Comparison of ENCODE assay signal across 27 mouse cellular contexts in the genomic region with DNA sequence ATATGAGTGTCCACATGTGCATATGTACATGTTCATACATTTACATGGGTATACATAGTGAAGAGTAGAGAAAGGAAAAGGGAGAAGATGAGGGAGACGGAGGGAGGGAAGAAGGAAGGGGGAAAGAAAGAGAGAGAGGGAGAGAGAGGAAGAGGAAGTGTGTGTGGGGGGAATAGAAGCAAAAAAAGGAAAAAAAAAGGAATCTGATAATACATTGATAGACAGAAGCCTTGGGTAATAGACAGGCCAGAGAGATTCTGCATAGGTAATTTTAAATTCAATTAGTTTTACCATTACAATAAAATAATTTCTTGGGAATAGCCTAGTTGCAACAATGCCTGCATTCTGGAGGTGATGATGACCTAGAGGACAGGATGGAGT.
DNase-seq lines count a peak whose midpoint lies in the region; ATAC-seq and TF ChIP-seq lines count a peak whose summit lies in the region.
"Had no signal": no experiment of that assay in that cellular context is flagged by ENCODE, and none has a peak within 500 bp of the region (broad histone marks: within the 10 kb centered on the region; RNA-seq: fewer than 3 reads in every experiment).

No protein-coding gene starts in this region.

- H3K4me3 ChIP-seq in heart, embryonic 11.5 days (ENCODE audit: low read depth, low read length) = no peak overlapping the region
- no peak overlapping the region for H3K4me3 ChIP-seq in hindbrain, embryonic 12.5 days
- no peak overlapping the region for H3K4me3 ChIP-seq in hindbrain, embryonic 13.5 days
- H3K4me3 ChIP-seq in MEL (ENCODE audit: control insufficient read depth in 1 of 2, insufficient read depth in 1 of 2, low read depth in 2 of 2, low read length in 2 of 2) = peak overlapping the region in 1 of 2 experiments; percentile 10; a peak in 1 of 4 replicates
- H3K4me3 ChIP-seq in embryonic facial prominence, embryonic 10.5 days = no peak overlapping the region
- H3K4me3 ChIP-seq: erythroblast, embryonic 14.5 days; intestine, embryonic 15.5 days; limb, embryonic 13.5 days; lung, embryonic 15.5 days; megakaryocyte, embryonic 14.5 days had no signal

- DNase-seq in heart, postnatal 4 days = no peak
- DNase-seq in MEL (ENCODE audit: low read depth, low spot score) = no peak
- no peak for DNase-seq in embryonic facial prominence, embryonic 10.5 days (ENCODE audit: low spot score)
- DNase-seq in lung, postnatal 14 days = no peak
- DNase-seq: adrenal gland, adult 2 months; adrenal gland, postnatal 36 days; B cell, adult 2 months; cerebellum, adult 18-20 months; gastrocnemius, postnatal 14 days; kidney, adult 8-10 months; kidney, postnatal 4 days; lung, postnatal 4 days; right cerebral cortex, adult 18-20 months; thymus, adult 18-20 months; thymus, postnatal 25 days had no signal

- H3K4me1 ChIP-seq in heart, embryonic 11.5 days (ENCODE audit: control insufficient read depth, insufficient read depth, low read length) = peaks cover 5% of the 10 kb centered on the region; the same call in 1 of the 2 replicates
- no peaks in the 10 kb centered on the region for H3K4me1 ChIP-seq in hindbrain, embryonic 12.5 days
- H3K4me1 ChIP-seq in hindbrain, embryonic 13.5 days (replicated peaks) = no peaks in the 10 kb centered on the region
- peaks cover 4 to 15% of the 10 kb centered on the region in 2 experiments for H3K4me1 ChIP-seq in MEL (ENCODE audit: control insufficient read depth in 1 of 2, insufficient read depth in 2 of 2, low read length in 2 of 2)
- peaks cover 12% of the 10 kb centered on the region; the same call in 1 of the 2 replicates for H3K4me1 ChIP-seq in embryonic facial prominence, embryonic 10.5 days
- H3K4me1 ChIP-seq: intestine, embryonic 15.5 days; limb, embryonic 13.5 days; lung, embryonic 15.5 days; megakaryocyte, embryonic 14.5 days had no signal

- WGBS in heart, embryonic 11.5 days (ENCODE audit: insufficient replicate concordance) = 67% methylated on average over 1 of the region's 1 CpGs
- WGBS in hindbrain, embryonic 12.5 days = 64% methylated on average over 1 of the region's 1 CpGs
- 54% methylated on average over 1 of the region's 1 CpGs for WGBS in hindbrain, embryonic 13.5 days
- WGBS in embryonic facial prominence, embryonic 10.5 days = 87% methylated on average over 1 of the region's 1 CpGs

- no peak overlapping the region for H3K9ac ChIP-seq in heart, embryonic 11.5 days (ENCODE audit: low read depth, low read length)
- H3K9ac ChIP-seq in hindbrain, embryonic 12.5 days = no peak overlapping the region
- no peak overlapping the region for H3K9ac ChIP-seq in hindbrain, embryonic 13.5 days
- H3K9ac ChIP-seq in MEL (ENCODE audit: control insufficient read depth, low read depth, low read length, poor library complexity, severe bottlenecking) = no peak overlapping the region
- H3K9ac ChIP-seq: intestine, embryonic 15.5 days; limb, embryonic 13.5 days; lung, embryonic 15.5 days had no signal

- 0 out of 2 replicates have a peak overlapping the region, but pooled peaks have one; percentile 35 for H3K27ac ChIP-seq in heart, embryonic 11.5 days (ENCODE audit: low read depth, low read length)
- H3K27ac ChIP-seq in hindbrain, embryonic 12.5 days = 0 out of 2 replicates have a peak overlapping the region, but pooled peaks have one; percentile 26
- H3K27ac ChIP-seq in hindbrain, embryonic 13.5 days = no peak overlapping the region
- peak overlapping the region; percentile 45 for H3K27ac ChIP-seq in MEL (ENCODE audit: control insufficient read depth, low read depth, low read length)
- H3K27ac ChIP-seq in embryonic facial prominence, embryonic 10.5 days (replicated peaks) = 0 out of 2 replicates have a peak overlapping the region, but pooled peaks have one; percentile 24
- H3K27ac ChIP-seq: intestine, embryonic 15.5 days; kidney, postnatal 0 days; limb, embryonic 13.5 days; lung, embryonic 15.5 days; stomach, postnatal 0 days had no signal

- no peak; a peak in 2 of 4 replicates for TF ChIP-seq EP300 in MEL (IDR thresholded peaks at IDR 0.05; ENCODE audit: low read depth in 1 of 2, low read length in 2 of 2)

- H3K27me3 ChIP-seq in heart, embryonic 11.5 days (ENCODE audit: control insufficient read depth, insufficient read depth, low read length) = no peaks in the 10 kb centered on the region
- no peaks in the 10 kb centered on the region for H3K27me3 ChIP-seq in hindbrain, embryonic 12.5 days
- no peaks in the 10 kb centered on the region for H3K27me3 ChIP-seq in hindbrain, embryonic 13.5 days
- H3K27me3 ChIP-seq in MEL (ENCODE audit: control insufficient read depth in 1 of 2, insufficient read depth in 2 of 2, low read length in 2 of 2) = no peaks in the 10 kb centered on the region
- H3K27me3 ChIP-seq in embryonic facial prominence, embryonic 10.5 days (replicated peaks; ENCODE audit: low read depth, poor library complexity, severe bottlenecking) = no peaks in the 10 kb centered on the region
- H3K27me3 ChIP-seq: intestine, embryonic 15.5 days; limb, embryonic 13.5 days; lung, embryonic 15.5 days; megakaryocyte, embryonic 14.5 days had no signal

- no peak for TF ChIP-seq POLR2A in MEL (IDR thresholded peaks at IDR 0.05; ENCODE audit: control insufficient read depth in 1 of 2, insufficient read depth in 1 of 2, low read depth in 1 of 2, low read length in 2 of 2, poor library complexity in 1 of 2)

- no peaks in the 10 kb centered on the region for H3K36me3 ChIP-seq in heart, embryonic 11.5 days (ENCODE audit: control insufficient read depth, insufficient read depth, low read length)
- no peaks in the 10 kb centered on the region for H3K36me3 ChIP-seq in hindbrain, embryonic 12.5 days
- no peaks in the 10 kb centered on the region for H3K36me3 ChIP-seq in hindbrain, embryonic 13.5 days
- peaks cover 0 to 16% of the 10 kb centered on the region in 2 experiments; a peak in 2 of 4 replicates for H3K36me3 ChIP-seq in MEL (ENCODE audit: control insufficient read depth in 1 of 2, insufficient read depth in 2 of 2, low read length in 2 of 2)
- H3K36me3 ChIP-seq in embryonic facial prominence, embryonic 10.5 days (replicated peaks) = no peaks in the 10 kb centered on the region
- H3K36me3 ChIP-seq: intestine, embryonic 15.5 days; limb, embryonic 13.5 days; lung, embryonic 15.5 days had no signal

- TF ChIP-seq CTCF in MEL (IDR thresholded peaks at IDR 0.05 in 2 of 3, conservative IDR thresholded peaks at IDR 0.05 in 1 of 3; ENCODE audit: control insufficient read depth in 1 of 3, insufficient read depth in 1 of 3, low read depth in 2 of 3, low read length in 3 of 3, poor library complexity in 1 of 3, severe bottlenecking in 1 of 3) = no peak

- no peaks in the 10 kb centered on the region for H3K9me3 ChIP-seq in heart, embryonic 11.5 days (replicated peaks; ENCODE audit: control insufficient read depth, low read length)
- H3K9me3 ChIP-seq in hindbrain, embryonic 12.5 days (replicated peaks) = no peaks in the 10 kb centered on the region
- no peaks in the 10 kb centered on the region for H3K9me3 ChIP-seq in hindbrain, embryonic 13.5 days
- no peaks in the 10 kb centered on the region for H3K9me3 ChIP-seq in MEL (replicated peaks; ENCODE audit: insufficient read depth, low read length)
- no peaks in the 10 kb centered on the region for H3K9me3 ChIP-seq in embryonic facial prominence, embryonic 10.5 days
- H3K9me3 ChIP-seq: intestine, embryonic 15.5 days; limb, embryonic 13.5 days; lung, embryonic 15.5 days; megakaryocyte, embryonic 14.5 days had no signal

- H3K4me2 ChIP-seq in heart, embryonic 11.5 days = no peak overlapping the region
- H3K4me2 ChIP-seq in hindbrain, embryonic 12.5 days (replicated peaks) = no peak overlapping the region
- H3K4me2 ChIP-seq in hindbrain, embryonic 13.5 days = no peak overlapping the region
- H3K4me2 ChIP-seq: intestine, embryonic 15.5 days; limb, embryonic 13.5 days; liver, embryonic 11.5 days; lung, embryonic 15.5 days had no signal

- no peak for TF ChIP-seq RAD21 in MEL (IDR thresholded peaks at IDR 0.05; ENCODE audit: low read depth, low read length)

- no peaks in the 10 kb centered on the region for H3K79me2 ChIP-seq in MEL (ENCODE audit: control insufficient read depth, insufficient read depth, low read length, poor library complexity)

- ATAC-seq in heart, embryonic 11.5 days (replicated peaks; ENCODE audit: insufficient number of reproducible peaks, low FRiP score, low TSS enrichment) = no peak
- no peak for ATAC-seq in hindbrain, embryonic 12.5 days (ENCODE audit: low FRiP score)
- ATAC-seq in hindbrain, embryonic 13.5 days (ENCODE audit: low FRiP score) = no peak
- ATAC-seq: activated CD4-positive, CD25-positive, alpha-beta regulatory T cell, adult 4 months; intestine, embryonic 15.5 days had no signal

TF ChIP-seq in MEL, 35 proteins besides CTCF, POLR2A, EP300 and RAD21:
- TF ChIP-seq GATA1 (IDR thresholded peaks at IDR 0.05; ENCODE audit: low read depth, low read length) (peak; percentile 57; the same call in 1 of the 2 replicates), ZNF384 (IDR thresholded peaks at IDR 0.05; ENCODE audit: low read depth, low read length) (peak; percentile 87), MXI1 (IDR thresholded peaks at IDR 0.05; ENCODE audit: low read depth, low read length) (no peak)
